Mouse (Mus musculus): Measurements from ENCODE around the gene Hlcs. TPM values are rescaled to one million over a fixed set of nuclear protein-coding genes. Genes with fewer than 3 reads are reported as not detected.
"Not testable (repeated sequence)": the region's sequence is repeated elsewhere in the genome, so short reads cannot be mapped to it uniquely, and the experiment has no call there.

Gene Hlcs
- polyA plus RNA-seq, 1 experiment: 3.5 TPM

GRCm38 (mm10) chr16:94354450-94354849 lies 41.1 kb upstream of the Hlcs start:
- no peak; the same call in 1 of the 2 replicates for TF ChIP-seq POLR2A (IDR thresholded peaks at IDR 0.05; ENCODE audit: control insufficient read depth, low read depth, low read length)
- no peak for TF ChIP-seq CTCF (IDR thresholded peaks at IDR 0.05; ENCODE audit: control insufficient read depth, insufficient read depth, insufficient replicate concordance, low read depth, low read length)
- H3K27me3 ChIP-seq (ENCODE audit: control insufficient read depth, insufficient read depth, low read length): no peaks in the 10 kb centered on the region
- H3K36me3 ChIP-seq (ENCODE audit: control insufficient read depth, insufficient read depth, low read length): no peaks in the 10 kb centered on the region
- peaks cover 7% of the 10 kb centered on the region for H3K4me1 ChIP-seq (ENCODE audit: control insufficient read depth, insufficient read depth, low read length)
- peak overlapping the region; percentile 7; the same call in 1 of the 2 replicates for H3K27ac ChIP-seq (ENCODE audit: control insufficient read depth, insufficient read depth, low read depth, low read length)
- H3K4me3 ChIP-seq (ENCODE audit: control insufficient read depth, low read depth, low read length): peak overlapping the region; percentile 35; the same call in 1 of the 2 replicates

- Histone ChIP-seq H3K27ac (ENCODE audit: control insufficient read depth, insufficient read depth, low read depth, low read length) (no peak overlapping the region), H3K4me3 (ENCODE audit: control insufficient read depth, low read depth, low read length) (no peak overlapping the region), H3K36me3 (ENCODE audit: control insufficient read depth, insufficient read depth, low read length) (no peaks in the 10 kb centered on the region), H3K4me1 (ENCODE audit: control insufficient read depth, insufficient read depth, low read length) (peaks cover 7% of the 10 kb centered on the region), H3K27me3 (ENCODE audit: control insufficient read depth, insufficient read depth, low read length) (no peaks in the 10 kb centered on the region)
- TF ChIP-seq POLR2A (IDR thresholded peaks at IDR 0.05; ENCODE audit: control insufficient read depth, low read depth, low read length) (no peak), CTCF (IDR thresholded peaks at IDR 0.05; ENCODE audit: control insufficient read depth, insufficient read depth, insufficient replicate concordance, low read depth, low read length) (no peak)
Measured at GRCm38 (mm10) chr16:94350287-94350677, 36.9 kb upstream of the Hlcs start.

GRCm38 (mm10) chr16:94349588-94350286 lies 36.4 kb upstream of the Hlcs start:
- TF ChIP-seq CTCF (IDR thresholded peaks at IDR 0.05; ENCODE audit: control insufficient read depth, insufficient read depth, insufficient replicate concordance, low read depth, low read length): no peak
- H3K27ac ChIP-seq (ENCODE audit: control insufficient read depth, insufficient read depth, low read depth, low read length): no peak overlapping the region
- H3K36me3 ChIP-seq (ENCODE audit: control insufficient read depth, insufficient read depth, low read length): no peaks in the 10 kb centered on the region
- no peak overlapping the region for H3K4me3 ChIP-seq (ENCODE audit: control insufficient read depth, low read depth, low read length)
- no peaks in the 10 kb centered on the region for H3K27me3 ChIP-seq (ENCODE audit: control insufficient read depth, insufficient read depth, low read length)
- H3K4me1 ChIP-seq (ENCODE audit: control insufficient read depth, insufficient read depth, low read length): peaks cover 7% of the 10 kb centered on the region

GRCm38 (mm10) chr16:94348779-94349178 lies 35.4 kb upstream of the Hlcs start:
- Histone ChIP-seq H3K4me1 (ENCODE audit: control insufficient read depth, insufficient read depth, low read length) (peaks cover 6% of the 10 kb centered on the region), H3K4me3 (ENCODE audit: control insufficient read depth, low read depth, low read length) (no peak overlapping the region), H3K36me3 (ENCODE audit: control insufficient read depth, insufficient read depth, low read length) (no peaks in the 10 kb centered on the region), H3K27ac (ENCODE audit: control insufficient read depth, insufficient read depth, low read depth, low read length) (no peak overlapping the region), H3K27me3 (ENCODE audit: control insufficient read depth, insufficient read depth, low read length) (no peaks in the 10 kb centered on the region)
- no peak for TF ChIP-seq CTCF (IDR thresholded peaks at IDR 0.05; ENCODE audit: control insufficient read depth, insufficient read depth, insufficient replicate concordance, low read depth, low read length)
- TF ChIP-seq POLR2A (IDR thresholded peaks at IDR 0.05; ENCODE audit: control insufficient read depth, low read depth, low read length): no peak

GRCm38 (mm10) chr16:94347080-94347731 lies 33.8 kb upstream of the Hlcs start:
- H3K27me3 ChIP-seq (ENCODE audit: control insufficient read depth, insufficient read depth, low read length): no peaks in the 10 kb centered on the region
- H3K4me1 ChIP-seq (ENCODE audit: control insufficient read depth, insufficient read depth, low read length): no peaks in the 10 kb centered on the region
- no peak overlapping the region for H3K27ac ChIP-seq (ENCODE audit: control insufficient read depth, insufficient read depth, low read depth, low read length)
- TF ChIP-seq CTCF (IDR thresholded peaks at IDR 0.05; ENCODE audit: control insufficient read depth, insufficient read depth, insufficient replicate concordance, low read depth, low read length): no peak
- no peak for TF ChIP-seq POLR2A (IDR thresholded peaks at IDR 0.05; ENCODE audit: control insufficient read depth, low read depth, low read length)
- H3K4me3 ChIP-seq (ENCODE audit: control insufficient read depth, low read depth, low read length): no peak overlapping the region
- no peaks in the 10 kb centered on the region for H3K36me3 ChIP-seq (ENCODE audit: control insufficient read depth, insufficient read depth, low read length)

- Histone ChIP-seq H3K27ac (ENCODE audit: control insufficient read depth, insufficient read depth, low read depth, low read length) (no peak overlapping the region), H3K4me3 (ENCODE audit: control insufficient read depth, low read depth, low read length) (no peak overlapping the region), H3K27me3 (ENCODE audit: control insufficient read depth, insufficient read depth, low read length) (no peaks in the 10 kb centered on the region), H3K4me1 (ENCODE audit: control insufficient read depth, insufficient read depth, low read length) (no peaks in the 10 kb centered on the region), H3K36me3 (ENCODE audit: control insufficient read depth, insufficient read depth, low read length) (no peaks in the 10 kb centered on the region)
- TF ChIP-seq POLR2A (IDR thresholded peaks at IDR 0.05; ENCODE audit: control insufficient read depth, low read depth, low read length) (no peak), CTCF (IDR thresholded peaks at IDR 0.05; ENCODE audit: control insufficient read depth, insufficient read depth, insufficient replicate concordance, low read depth, low read length) (no peak)
Measured at GRCm38 (mm10) chr16:94345733-94346132, 32.4 kb upstream of the Hlcs start.

- not testable (repeated sequence) for H3K4me3 ChIP-seq (ENCODE audit: control insufficient read depth, low read depth, low read length); H3K27ac ChIP-seq (ENCODE audit: control insufficient read depth, insufficient read depth, low read depth, low read length); H3K4me1 ChIP-seq (ENCODE audit: control insufficient read depth, insufficient read depth, low read length); H3K27me3 ChIP-seq (ENCODE audit: control insufficient read depth, insufficient read depth, low read length); H3K36me3 ChIP-seq (ENCODE audit: control insufficient read depth, insufficient read depth, low read length)
Measured at GRCm38 (mm10) chr16:94339164-94340160, 26.1 kb upstream of the Hlcs start.
